Mouse (Mus musculus): Measurements from ENCODE around the gene Olfr1084. TPM values are rescaled to one million over a fixed set of nuclear protein-coding genes. Genes with fewer than 3 reads are reported as not detected.
"Not testable (repeated sequence)": the region's sequence is repeated elsewhere in the genome, so short reads cannot be mapped to it uniquely, and the experiment has no call there.

Olfr1084 gene
- polyA plus RNA-seq (2017; shearing (Covaris generic)) = not detected

- not testable (repeated sequence) for ATAC-seq
These were observed at the start of gene Olfr1084 for GRCm38 (mm10) chr2:86639625-86640024. Gene Olfr1084 (minus strand): TSS chr2:86639725.

GRCm38 (mm10) chr2:86679992-86680391 lies 40.5 kb upstream of the Olfr1084 start, which contains the start of gene Olfr1086:
Gene Olfr1086 (minus strand): TSS chr2:86680092.
- no peak for ATAC-seq

GRCm38 (mm10) chr2:86661919-86662318 lies 22.4 kb upstream of the Olfr1084 start, which contains the start of gene Olfr1085:
Gene Olfr1085 (minus strand): TSS chr2:86662019.
- ATAC-seq = no peak

- not testable (repeated sequence) for ATAC-seq
These were observed 40.7 kb downstream of the Olfr1084 start, which contains the start of gene Olfr1082 for GRCm38 (mm10) chr2:86598866-86599265. Gene Olfr1082 (minus strand): TSS chr2:86598966.

Other genes with a start within 250 kb of the Olfr1084 start
- gene Olfr1061, start 225.7 kb downstream of the Olfr1084 start, polyA plus RNA-seq (2017; shearing (Covaris generic)) = not detected
- not detected for gene Olfr1062, start 213.0 kb downstream of the Olfr1084 start, polyA plus RNA-seq (2017; shearing (Covaris generic))
- gene Olfr1065, start 189.1 kb downstream of the Olfr1084 start, polyA plus RNA-seq (2017; shearing (Covaris generic)) = not detected
- gene Olfr1066, start 183.5 kb downstream of the Olfr1084 start, polyA plus RNA-seq (2017; shearing (Covaris generic)) = not detected
- not detected for gene Olfr228, start 152.3 kb downstream of the Olfr1084 start, polyA plus RNA-seq (2017; shearing (Covaris generic))
- not detected for gene Olfr1076, start 131.3 kb downstream of the Olfr1084 start, polyA plus RNA-seq (2017; shearing (Covaris generic))
- gene Olfr1079, start 97.2 kb downstream of the Olfr1084 start, polyA plus RNA-seq (2017; shearing (Covaris generic)) = not detected
- not detected for gene Olfr1080, start 81.5 kb downstream of the Olfr1084 start, polyA plus RNA-seq (2017; shearing (Covaris generic))
- not detected for gene Olfr1082, start 40.8 kb downstream of the Olfr1084 start, polyA plus RNA-seq (2017; shearing (Covaris generic))
- gene Olfr1085, start 22.3 kb upstream of the Olfr1084 start, polyA plus RNA-seq (2017; shearing (Covaris generic)) = not detected
- not detected for gene Olfr1086, start 40.4 kb upstream of the Olfr1084 start, polyA plus RNA-seq (2017; shearing (Covaris generic))
- gene Olfr1087, start 58.7 kb upstream of the Olfr1084 start, polyA plus RNA-seq (2017; shearing (Covaris generic)) = not detected
- gene Olfr1089, start 94.0 kb upstream of the Olfr1084 start, polyA plus RNA-seq (2017; shearing (Covaris generic)) = not detected
- not detected for gene Olfr1090, start 119.3 kb upstream of the Olfr1084 start, polyA plus RNA-seq (2017; shearing (Covaris generic))
- gene Olfr1093, start 142.8 kb upstream of the Olfr1084 start, polyA plus RNA-seq (2017; shearing (Covaris generic)) = not detected
- not detected for gene Olfr141, start 170.3 kb upstream of the Olfr1084 start, polyA plus RNA-seq (2017; shearing (Covaris generic))
- not detected for gene Olfr1094, start 184.9 kb upstream of the Olfr1084 start, polyA plus RNA-seq (2017; shearing (Covaris generic))
- gene Olfr1095, start 212.0 kb upstream of the Olfr1084 start, polyA plus RNA-seq (2017; shearing (Covaris generic)) = not detected
- gene Gm13723, start 235.1 kb upstream of the Olfr1084 start, polyA plus RNA-seq (2017; shearing (Covaris generic)) = not detected

Measured in inflammation-experienced regulatory T-cells, adult 6 months (primary cell).